Mouse (Mus musculus) layer of hippocampus, adult 2 months (tissue): ENCODE data around the gene Tsga10. TPM values are rescaled to one million over a fixed set of nuclear protein-coding genes. Genes with fewer than 3 reads are reported as not detected.
A peak's percentile ranks its signal among the peaks of the same experiment; 100 is the strongest.
"Not testable (repeated sequence)": the region's sequence is repeated elsewhere in the genome, so short reads cannot be mapped to it uniquely, and the experiment has no call there.

Source experiments
- DNase-seq, 2 experiments: peaks; one replicate each; pipeline ENCODE4 v3.0.0; 2022; ENCODE audit warnings: low spot score in 2 of 2
- H3K27ac ChIP-seq: fragments of 200-600 bp; 2 replicates; pipeline ENCODE4 v1.8.1; 2022
- H3K4me3 ChIP-seq: fragments of 200-600 bp; 2 replicates; pipeline ENCODE4 v1.8.1; 2022; ENCODE audit warnings: mild to moderate bottlenecking
- CTCF ChIP-seq: fragments of 200-600 bp; conservative IDR thresholded peaks from 2 replicates; pipeline ENCODE4 v1.8.1; 2022; ENCODE audit warnings: antibody characterized with exemption, mild to moderate bottlenecking, moderate library complexity
- total RNA-seq, 2 experiments: library from RNA; stranded (reverse); gene quantifications; 2 replicates each; pipeline ENCODE4 v1.2.3; 2021

The Tsga10 gene
- total RNA-seq, 2 experiments from 2014 or later, result 24.8 to 28.6 TPM

DNA sequence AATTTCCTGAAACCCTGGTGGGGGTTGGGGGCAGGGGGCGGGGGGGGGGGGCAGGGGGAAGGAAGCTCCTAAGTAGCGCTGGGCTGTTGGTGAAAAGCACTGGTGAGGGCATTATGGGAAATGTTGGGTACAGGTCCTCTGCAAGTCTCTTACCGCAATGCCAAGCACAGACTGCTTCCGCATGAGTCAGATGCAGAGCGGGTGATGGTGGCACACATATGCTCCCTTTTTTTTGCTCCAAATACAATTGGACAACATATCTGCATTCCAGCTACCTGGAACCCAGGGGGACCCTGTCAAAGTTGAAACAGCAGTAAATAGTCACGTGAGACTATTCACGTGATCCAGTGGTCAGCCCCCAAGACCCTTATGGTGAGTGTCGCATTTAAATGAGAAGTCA is 139.0 kb downstream of the Tsga10 start:
- TF ChIP-seq CTCF, result no peak
- Histone ChIP-seq H3K4me3 (no peak overlapping the region), H3K27ac (peak overlapping the region; percentile 88)
- DNase-seq, result no peak

DNA sequence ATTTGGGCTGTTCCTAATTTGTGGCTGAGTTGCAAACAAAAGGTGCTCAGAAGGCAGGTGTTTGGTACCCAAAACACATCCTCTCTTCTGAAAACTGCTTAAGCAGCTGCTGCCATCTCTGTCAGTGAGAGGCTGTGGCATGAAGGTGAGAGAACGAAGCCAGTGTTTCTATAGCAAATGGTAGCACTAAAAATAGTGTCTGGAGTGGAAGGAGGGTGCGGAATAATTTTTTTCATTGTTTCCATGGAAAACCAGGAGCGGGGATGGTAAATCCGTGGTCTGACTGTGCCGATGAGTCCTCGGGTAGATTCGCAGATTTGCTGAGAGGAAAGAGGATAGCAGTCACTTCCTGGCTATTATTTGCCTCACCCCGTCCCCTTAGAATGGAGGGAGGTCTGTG is 139.8 kb downstream of the Tsga10 start:
- no peak for TF ChIP-seq CTCF
- DNase-seq, result peak; percentile 44 to 58
- H3K4me3 ChIP-seq, result peak overlapping the region; percentile 26

DNA sequence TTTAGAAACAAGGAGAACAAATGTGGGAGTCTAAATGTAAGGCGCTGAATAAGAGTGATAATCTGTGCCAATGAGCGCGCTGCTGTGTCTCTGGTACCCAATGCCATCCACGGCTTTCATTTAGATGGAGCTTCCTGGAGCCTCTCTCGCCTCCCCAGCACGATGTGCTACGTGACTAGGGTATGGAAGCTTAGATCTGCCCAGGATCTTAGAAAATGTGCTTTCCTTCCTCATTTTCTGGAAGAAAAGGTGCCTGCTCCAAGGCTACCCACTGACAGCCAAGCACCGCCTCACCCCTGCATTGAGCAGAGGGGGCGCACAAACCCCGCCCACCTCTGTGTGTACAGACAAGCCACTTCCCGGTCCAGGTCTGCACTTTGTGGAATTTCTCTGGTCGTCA is 140.3 kb downstream of the Tsga10 start:
- no peak for TF ChIP-seq CTCF
- Histone ChIP-seq H3K4me3 (peak overlapping the region; percentile 26), H3K27ac (peak overlapping the region; percentile 88)

More for the DNA sequence above, 139.8 kb downstream of the Tsga10 start:
- H3K27ac ChIP-seq, result peak overlapping the region; percentile 88

DNA sequence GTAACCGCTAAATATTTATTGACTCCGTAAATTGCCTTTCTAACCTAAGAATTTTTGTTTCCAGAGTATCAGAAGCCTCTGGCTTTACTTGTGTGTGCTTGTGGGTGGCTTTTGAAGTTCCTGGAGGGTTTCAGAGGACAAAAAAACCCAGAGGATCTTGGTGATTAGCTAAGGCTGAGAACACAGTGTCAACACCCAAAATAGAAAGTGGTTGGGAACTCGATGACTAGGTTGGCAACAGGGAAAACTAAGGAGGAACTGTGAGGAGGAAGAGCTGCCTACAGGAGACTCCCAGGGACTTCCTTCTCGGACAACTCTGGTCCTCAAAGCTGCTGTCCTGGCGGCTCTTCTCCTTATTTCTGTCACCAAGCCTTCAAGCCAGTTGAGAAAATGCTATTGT is 145.1 kb downstream of the Tsga10 start:
- Histone ChIP-seq H3K27ac (peak overlapping the region; percentile 96), H3K4me3 (no peak overlapping the region)
- no peak for TF ChIP-seq CTCF
- no peak for DNase-seq

More for the DNA sequence above, 140.3 kb downstream of the Tsga10 start:
- peak; percentile 56 to 81 for DNase-seq

DNA sequence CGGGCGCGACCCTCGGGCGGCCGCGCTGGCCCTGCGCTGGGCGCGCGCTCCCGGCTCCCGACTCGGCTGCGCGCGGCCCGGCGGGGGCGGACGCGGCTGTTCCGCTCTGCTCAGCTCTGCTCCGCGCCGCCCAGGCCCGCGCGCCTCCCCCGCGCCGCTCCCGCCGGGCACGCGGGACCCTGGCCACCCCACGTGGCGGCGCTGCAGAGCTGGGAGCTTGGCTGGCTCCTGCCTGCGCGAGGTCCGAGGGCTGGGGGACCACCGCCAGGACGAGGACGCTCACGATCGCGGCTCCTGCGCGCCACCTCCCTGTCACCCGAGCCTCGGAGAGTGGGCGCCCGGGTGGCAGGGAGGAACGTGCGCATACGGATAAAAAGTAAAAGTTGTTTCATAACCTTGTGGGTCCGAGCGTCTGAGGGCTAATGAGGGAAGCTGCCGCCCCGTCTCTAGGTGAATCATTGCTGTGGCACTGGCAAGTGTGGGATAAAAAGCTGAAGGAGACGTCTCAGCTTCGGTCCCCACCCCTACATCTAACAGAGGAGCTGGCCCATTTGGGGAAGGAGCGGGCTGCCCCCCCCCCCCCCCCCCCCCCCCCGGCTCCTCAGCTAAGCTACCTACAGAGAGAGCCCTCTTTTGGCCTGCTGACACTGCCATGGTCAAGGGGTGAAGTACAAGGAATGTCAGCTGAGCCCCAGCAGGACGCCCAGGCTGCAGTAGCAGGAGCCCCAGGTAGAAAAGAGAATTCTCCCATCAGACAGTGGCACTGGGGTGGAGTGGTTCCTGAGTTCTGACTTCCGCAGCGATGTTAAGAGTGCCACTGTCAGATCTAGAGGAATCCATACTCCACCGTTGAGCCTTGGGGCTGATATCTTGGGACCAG is 146.2 kb downstream of the Tsga10 start, which contains the start of gene 2010300C02Rik:
Gene 2010300C02Rik, minus strand, starts transcription at position 325 of the 880 bp plus-strand sequence.
- Histone ChIP-seq H3K4me3 (peak within 1 kb of the TSS; percentile 76), H3K27ac (peak within 1 kb of the TSS; percentile 99)
- peak; percentile 74 to 85 for DNase-seq
- TF ChIP-seq CTCF, result peak; percentile 70

DNA sequence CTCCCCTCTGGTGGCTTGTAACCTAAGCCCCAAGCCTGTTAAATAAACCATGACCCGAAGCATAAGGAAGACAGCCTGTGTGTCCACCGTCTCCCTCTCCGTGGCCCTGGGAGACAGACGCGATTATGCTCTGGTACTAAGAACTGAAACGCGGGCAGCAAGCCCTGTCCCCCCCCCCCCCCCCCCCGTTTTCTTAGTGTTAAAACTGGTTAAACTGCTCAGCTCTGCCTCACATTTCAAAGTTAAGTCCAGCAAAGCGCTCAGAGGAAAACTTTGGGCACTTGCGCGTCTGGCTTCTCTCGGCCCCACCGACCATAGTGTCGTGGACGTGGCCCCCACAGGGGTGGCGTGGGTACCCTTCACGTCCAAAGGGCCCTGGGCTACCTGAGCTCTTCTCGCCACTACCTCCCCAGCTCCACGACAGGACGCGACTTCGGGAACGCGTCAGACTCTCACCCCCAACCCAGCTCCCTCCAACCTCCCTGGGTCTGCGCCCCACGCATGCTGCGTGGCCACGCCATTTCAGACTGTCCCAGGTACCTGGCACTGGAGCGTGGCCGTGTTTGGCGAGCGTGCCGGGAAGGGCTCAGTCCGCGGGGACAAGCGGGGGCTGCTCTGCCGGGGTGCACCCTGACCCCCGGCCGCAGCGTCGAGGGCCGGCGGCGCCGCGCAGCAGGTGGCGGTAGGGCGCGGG is 147.1 kb downstream of the Tsga10 start:
- TF ChIP-seq CTCF, result no peak
- DNase-seq, result no peak
- Histone ChIP-seq H3K27ac (peak overlapping the region; percentile 99), H3K4me3 (peak overlapping the region; percentile 76)

DNA sequence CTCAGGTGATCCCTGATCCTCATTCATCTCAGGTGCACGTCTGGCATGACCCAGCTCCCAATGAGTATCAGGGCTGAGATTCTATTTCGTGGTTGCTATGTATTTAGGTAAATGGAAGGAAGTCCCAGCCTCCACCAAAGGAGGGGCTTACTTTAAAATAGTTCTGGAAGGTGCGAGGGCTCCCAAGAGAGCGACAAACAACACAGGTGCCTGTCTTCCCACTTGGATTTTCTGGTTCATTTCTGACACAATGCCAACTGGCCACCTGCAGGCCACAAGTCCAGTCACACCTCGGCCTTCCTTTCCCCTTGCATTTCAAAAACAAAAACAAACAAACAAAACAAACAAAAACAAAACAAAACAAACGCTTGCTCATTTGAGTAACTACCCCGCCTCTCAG is 147.7 kb downstream of the Tsga10 start:
- TF ChIP-seq CTCF, result peak; percentile 25; the same call in 1 of the 2 replicates
- DNase-seq, result no peak
- Histone ChIP-seq H3K27ac (peak overlapping the region; percentile 99), H3K4me3 (peak overlapping the region; percentile 76)

DNA sequence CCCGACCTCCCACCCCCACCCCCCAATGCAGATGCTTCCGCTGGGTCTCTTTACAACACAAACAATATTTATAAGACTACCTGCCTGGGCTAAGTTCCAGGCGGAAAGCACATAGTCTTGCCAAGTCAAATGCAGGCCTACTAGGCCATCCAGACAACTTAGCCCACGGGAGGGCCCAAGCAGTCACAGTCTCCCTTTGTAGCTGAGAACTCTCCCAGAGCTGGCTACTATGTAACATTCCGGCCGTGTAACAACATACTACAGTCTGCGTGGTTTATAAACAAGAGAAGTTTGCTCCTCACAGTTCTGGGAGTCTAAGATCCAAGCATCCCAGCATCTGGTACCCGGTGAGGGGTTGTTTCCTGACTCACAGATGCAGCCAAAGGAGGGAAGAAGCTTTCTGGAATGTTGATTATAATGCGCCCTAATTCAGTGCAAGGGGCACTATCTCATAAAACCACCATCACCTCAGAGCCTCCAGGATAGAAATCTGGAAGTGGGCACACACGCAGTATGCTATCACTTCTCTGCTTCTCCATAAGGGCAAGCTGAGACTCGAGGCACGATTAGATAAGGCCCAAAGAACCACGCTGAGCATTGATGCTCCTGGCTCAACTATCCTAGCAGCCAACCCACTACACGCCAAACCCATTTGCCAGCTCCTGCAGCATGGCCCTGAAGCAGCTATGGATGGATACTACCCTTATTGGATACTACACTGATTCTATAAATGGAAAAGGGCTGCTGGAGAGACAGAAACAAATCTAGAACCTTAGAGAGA is 148.6 kb downstream of the Tsga10 start:
- TF ChIP-seq CTCF, result no peak
- H3K27ac ChIP-seq, result peak overlapping the region; percentile 99
- no peak for DNase-seq
- peak overlapping the region; percentile 76 for H3K4me3 ChIP-seq

DNA sequence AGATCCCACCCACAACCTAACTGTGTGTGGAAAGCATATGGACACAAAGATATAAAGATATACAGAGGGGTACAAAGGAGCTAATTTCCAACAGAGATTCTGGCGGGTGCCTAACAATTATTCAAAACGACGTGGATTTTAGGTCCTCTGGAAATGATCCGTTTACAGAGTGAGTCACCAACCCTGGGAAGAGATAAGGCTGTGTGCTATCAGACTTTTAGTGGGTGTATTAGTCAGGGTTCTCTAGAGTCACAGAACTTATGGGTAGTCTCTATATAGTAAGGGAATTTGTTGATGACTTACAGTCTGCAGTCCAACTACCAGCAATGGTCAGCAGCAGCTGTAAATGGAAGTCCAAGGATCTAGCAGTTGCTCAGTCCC is 153.9 kb downstream of the Tsga10 start:
- not testable (repeated sequence) for DNase-seq, H3K4me3 ChIP-seq
- H3K27ac ChIP-seq, result peak overlapping the region; percentile 99

DNA sequence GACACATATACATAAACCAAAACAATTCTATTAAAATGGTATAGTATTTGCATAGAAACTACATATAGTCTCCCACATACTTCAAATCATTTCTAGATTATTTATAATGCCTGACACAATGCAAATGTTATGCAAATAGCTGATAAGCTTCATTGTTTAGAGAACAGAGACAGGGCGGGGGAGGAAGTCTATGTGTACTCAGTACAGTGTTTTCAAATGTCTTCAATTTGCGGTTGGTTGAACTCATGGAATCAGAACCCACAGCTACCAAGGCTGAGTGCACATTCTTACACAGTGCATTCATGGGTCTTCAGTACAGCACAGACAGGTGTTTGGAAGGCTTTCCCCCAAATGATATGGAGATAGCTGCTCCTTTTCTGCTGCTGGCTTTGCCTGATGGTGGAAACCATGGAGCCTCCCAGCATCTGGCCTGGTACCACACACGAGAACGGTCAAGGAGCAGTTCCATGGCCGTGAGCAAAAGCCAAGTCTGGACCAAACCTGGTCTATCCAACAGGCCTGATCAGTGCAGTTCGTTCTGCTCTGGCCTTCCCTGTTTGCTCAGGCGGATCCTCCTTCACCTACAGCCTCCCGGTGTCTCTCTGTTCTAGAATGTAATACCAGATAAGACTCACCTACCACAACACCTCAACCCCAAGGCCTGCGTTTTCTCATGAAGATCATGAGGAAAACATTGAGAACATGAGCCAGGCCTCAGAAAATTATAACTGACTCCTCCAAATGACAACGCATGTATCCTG is 154.5 kb downstream of the Tsga10 start:
- H3K4me3 ChIP-seq, result no peak overlapping the region; the same call in 1 of the 2 replicates
- no peak for TF ChIP-seq CTCF
- H3K27ac ChIP-seq, result peak overlapping the region; percentile 99
- no peak for DNase-seq

DNA sequence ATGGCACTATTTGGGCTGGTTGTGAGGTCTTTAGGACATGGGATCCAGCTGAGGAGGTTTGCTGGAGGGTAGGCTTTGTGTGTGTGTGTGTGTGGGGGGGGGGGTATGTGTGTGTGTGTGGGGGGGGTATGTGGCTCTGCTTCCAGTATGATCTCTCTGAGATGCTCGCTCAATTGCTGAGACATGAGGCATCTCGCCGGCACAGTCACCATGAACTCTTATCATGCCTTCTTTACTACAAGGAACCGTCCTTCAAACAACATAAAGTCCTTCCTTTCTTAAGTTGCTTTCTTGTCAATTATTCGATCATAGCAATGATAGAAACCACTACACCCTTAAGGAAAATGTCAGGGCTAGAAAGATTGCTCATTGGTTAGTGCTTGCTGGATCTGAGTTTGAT is 155.1 kb downstream of the Tsga10 start:
- H3K4me3 ChIP-seq, result no peak overlapping the region; the same call in 1 of the 2 replicates
- DNase-seq, result no peak
- no peak for TF ChIP-seq CTCF

DNA sequence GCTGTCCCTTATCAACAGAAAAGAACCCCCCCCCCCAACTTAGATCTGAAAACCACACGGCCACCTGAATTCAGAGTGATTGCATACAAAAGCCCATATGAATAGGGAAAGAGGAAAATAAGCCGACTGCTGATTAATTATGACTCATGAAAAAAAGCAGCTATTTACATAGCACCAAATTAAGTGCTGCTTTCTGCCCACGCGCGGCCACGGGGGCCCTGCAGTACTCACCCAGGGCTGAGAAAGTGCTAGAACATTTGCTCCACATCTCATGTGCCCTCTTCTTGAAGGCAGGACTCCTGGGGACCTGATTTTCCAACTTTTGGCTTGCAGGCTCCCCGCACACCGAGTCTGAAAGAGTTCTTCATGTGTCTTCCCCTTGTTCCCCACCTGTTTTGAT is 156.5 kb downstream of the Tsga10 start:
- Histone ChIP-seq H3K4me3 (no peak overlapping the region), H3K27ac (peak overlapping the region; percentile 88)
- DNase-seq, result no peak
- TF ChIP-seq CTCF, result no peak

More for the DNA sequence above, 155.1 kb downstream of the Tsga10 start:
- peak overlapping the region; percentile 99 for H3K27ac ChIP-seq
